Mouse (Mus musculus) limb, embryonic 14.5 days (tissue): ENCODE measurements around the gene Upf1. TPM values are rescaled to one million over a fixed set of nuclear protein-coding genes. Genes with fewer than 3 reads are reported as not detected.

Source experiments
- ATAC-seq: fragments of 200-750 bp; cut with Nextera tagmentation; 2 replicates; pipeline ENCODE4 v1.8.0; 2017; ENCODE audit warnings: low read depth, moderate number of reproducible peaks, moderate TSS enrichment; ENCODE audit not compliant: low FRiP score
- DNase-seq: peaks from one replicate; pipeline ENCODE4 v3.0.0-alpha.2; 2015; ENCODE audit warnings: low spot score
- H3K27ac ChIP-seq: fragments of 300-500 bp; sonication (generic); replicated peaks from 2 replicates; pipeline ENCODE4 v1.5.1; 2014; ENCODE audit warnings: low read depth, mild to moderate bottlenecking, low read length, moderate library complexity, mixed read lengths
- H3K27me3 ChIP-seq: fragments of 300-500 bp; sonication (generic); 2 replicates; pipeline ENCODE4 v1.6.1; 2014; ENCODE audit warnings: low read length, mixed read lengths; ENCODE audit not compliant: control insufficient read depth, insufficient read depth
- H3K36me3 ChIP-seq: fragments of 300-500 bp; sonication (generic); 2 replicates; pipeline ENCODE4 v1.6.1; 2014; ENCODE audit warnings: mild to moderate bottlenecking, low read length, moderate library complexity, mixed read lengths; ENCODE audit not compliant: control insufficient read depth, insufficient read depth
- H3K4me1 ChIP-seq: fragments of 300-500 bp; sonication (generic); 2 replicates; pipeline ENCODE4 v1.6.1; 2014; ENCODE audit warnings: antibody characterized with exemption, low read length, mixed read lengths; ENCODE audit not compliant: control insufficient read depth, insufficient read depth
- H3K4me2 ChIP-seq: fragments of 300-500 bp; sonication (generic); replicated peaks from 2 replicates; pipeline ENCODE4 v1.6.1; 2014; ENCODE audit warnings: low read depth, mild to moderate bottlenecking, low read length, moderate library complexity; ENCODE audit not compliant: severe bottlenecking
- H3K4me3 ChIP-seq: fragments of 300-500 bp; sonication (generic); replicated peaks from 2 replicates; pipeline ENCODE4 v1.5.1; 2014; ENCODE audit warnings: low read length
- H3K9ac ChIP-seq: fragments of 300-500 bp; sonication (generic); 2 replicates; pipeline ENCODE4 v1.6.1; 2014; ENCODE audit warnings: mild to moderate bottlenecking, low read depth, low read length, moderate library complexity; ENCODE audit not compliant: severe bottlenecking
- H3K9me3 ChIP-seq: fragments of 300-500 bp; sonication (generic); 2 replicates; pipeline ENCODE4 v1.6.1; 2016; ENCODE audit warnings: low read length; ENCODE audit not compliant: control insufficient read depth
- POLR2A ChIP-seq: fragments of 200-500 bp; IDR thresholded peaks from 2 replicates; pipeline ENCODE4 v1.8.0; 2012; ENCODE audit warnings: inconsistent platforms, mild to moderate bottlenecking, moderate library complexity, borderline replicate concordance; ENCODE audit not compliant: insufficient read depth, insufficient read length; ENCODE audit errors: extremely low read depth
- WGBS: fragments of 180-500 bp; shearing (Covaris S2); extraction: QIAGEN DNeasy Blood & Tissue Kit; methylation state at CpG from one replicate; pipeline ENCODE4 v1.1.7; 2014; 5-methylcytosine and 5-hydroxymethylcytosine counted together
- polyA plus RNA-seq, 2 experiments: library from polyadenylated mRNA; depleted of rRNA in 1 of 2; stranded (reverse) in 1 of 2; unstranded in 1 of 2; fragments of >200 nt; fragmentation: Nextera tagmentation in 1 of 2; extraction: Ambion mirVana in 1 of 2; gene quantifications; 2 replicates each; pipeline versions ENCODE4 v1.2.1 to v1.2.3; 2012 to 2014

Gene Upf1
- polyA plus RNA-seq (2012; rRNA removed) (39.0 and 47.6 TPM in 2 replicates), polyA plus RNA-seq (2014; fragmentation: Nextera tagmentation; extraction: Ambion mirVana) (22.3 and 25.5 TPM in 2 replicates)

- WGBS = under 1% methylated on average over 40 of the region's 69 CpGs
- Histone ChIP-seq H3K9me3 (no peaks in the 10 kb centered on the region), H3K27me3 (no peaks in the 10 kb centered on the region), H3K4me3 (peak within 1 kb of the TSS; percentile 99), H3K4me2 (peak within 1 kb of the TSS; percentile 95), H3K9ac (peak within 1 kb of the TSS; percentile 93), H3K27ac (peak within 1 kb of the TSS; percentile 83), H3K36me3 (peaks cover 25% of the 10 kb centered on the region), H3K4me1 (peaks cover 27% of the 10 kb centered on the region)
- peak; percentile 92 for ATAC-seq
- peak; percentile 97 for DNase-seq
- TF ChIP-seq POLR2A = peak; percentile 82; the same call in 1 of the 2 replicates
Observed at GRCm38 (mm10) chr8:70353194-70353817, at the start of gene Upf1. Gene Upf1, minus strand, starts transcription at chr8:70353278.

DNA sequence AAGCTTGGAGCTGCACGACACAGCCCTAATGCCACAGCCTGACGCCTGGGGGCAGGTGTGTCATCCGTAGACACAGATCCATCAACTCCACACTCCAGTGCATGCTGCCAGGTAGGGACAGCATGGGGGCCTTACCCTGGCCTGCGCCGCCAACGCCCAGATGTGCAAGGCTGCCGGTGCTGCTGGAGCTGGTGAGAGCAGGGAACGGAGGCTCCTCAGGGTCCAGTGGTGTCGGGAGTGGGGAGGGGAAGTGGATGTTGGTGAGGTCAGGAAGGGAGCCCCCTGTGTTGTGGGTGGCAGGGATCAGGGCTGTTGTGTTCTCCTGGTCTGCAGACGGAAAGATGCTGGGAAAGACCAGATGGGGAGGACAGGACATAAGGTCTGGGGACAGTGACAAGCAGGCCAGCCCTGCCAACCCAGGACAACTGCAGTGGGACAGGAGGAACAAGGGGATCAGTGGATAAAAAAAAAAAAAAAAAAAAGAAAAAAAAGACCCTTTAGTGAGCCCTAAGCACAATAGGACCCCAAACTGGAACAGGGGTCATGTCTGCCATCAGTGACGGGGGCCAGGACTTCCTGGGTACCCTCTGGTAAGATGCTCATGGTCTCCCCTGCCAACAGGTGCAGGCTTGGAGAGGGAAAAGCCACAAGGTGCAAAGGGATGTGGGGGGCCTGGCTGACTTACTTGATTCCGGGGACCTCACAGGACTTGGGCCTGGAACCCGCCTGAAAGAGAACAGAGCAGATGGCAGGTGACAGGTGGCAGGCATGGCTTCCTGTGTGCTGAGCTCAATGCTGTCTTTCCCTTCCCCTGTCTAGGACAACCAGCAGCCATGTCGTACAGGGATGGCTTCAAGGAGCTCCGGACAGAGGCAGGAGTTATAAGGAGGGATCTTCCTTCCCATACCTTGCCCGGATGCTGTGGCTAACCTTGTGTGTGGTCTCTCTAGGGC lies 44.8 kb upstream of the Upf1 start:
- Histone ChIP-seq H3K9me3 (no peaks in the 10 kb centered on the region), H3K4me2 (no peak overlapping the region), H3K4me1 (no peaks in the 10 kb centered on the region), H3K4me3 (no peak overlapping the region), H3K27ac (no peak overlapping the region), H3K36me3 (peaks cover 18% of the 10 kb centered on the region), H3K9ac (no peak overlapping the region), H3K27me3 (no peaks in the 10 kb centered on the region)
- ATAC-seq (no peak), DNase-seq (no peak)
- 83% methylated on average over 16 of the region's 16 CpGs for WGBS
- TF ChIP-seq POLR2A = no peak

- H3K9ac ChIP-seq = no peak overlapping the region; the same call in 1 of the 2 replicates
- no peaks in the 10 kb centered on the region for H3K4me1 ChIP-seq
- 79% methylated on average over 5 of the region's 5 CpGs for WGBS
- H3K27me3 ChIP-seq = no peaks in the 10 kb centered on the region
- no peak for TF ChIP-seq POLR2A
- no peak overlapping the region for H3K27ac ChIP-seq
- ATAC-seq (no peak), DNase-seq (no peak)
- no peak overlapping the region for H3K4me3 ChIP-seq
- H3K36me3 ChIP-seq = peaks cover 21% of the 10 kb centered on the region
- no peak overlapping the region for H3K4me2 ChIP-seq
- H3K9me3 ChIP-seq = no peaks in the 10 kb centered on the region
Observed at GRCm38 (mm10) chr8:70396184-70396583, 43.1 kb upstream of the Upf1 start.

- no peaks in the 10 kb centered on the region for H3K4me1 ChIP-seq
- H3K27ac ChIP-seq = no peak overlapping the region
- no peaks in the 10 kb centered on the region for H3K9me3 ChIP-seq
- WGBS = 88% methylated on average over 5 of the region's 5 CpGs
- DNase-seq = no peak
- no peak overlapping the region for H3K4me3 ChIP-seq
- H3K4me2 ChIP-seq = no peak overlapping the region
- no peak overlapping the region for H3K9ac ChIP-seq
- no peaks in the 10 kb centered on the region for H3K27me3 ChIP-seq
- ATAC-seq = no peak
- no peak for TF ChIP-seq POLR2A
- H3K36me3 ChIP-seq = peaks cover 26% of the 10 kb centered on the region
Observed at GRCm38 (mm10) chr8:70395649-70396048, 42.6 kb upstream of the Upf1 start.

DNA sequence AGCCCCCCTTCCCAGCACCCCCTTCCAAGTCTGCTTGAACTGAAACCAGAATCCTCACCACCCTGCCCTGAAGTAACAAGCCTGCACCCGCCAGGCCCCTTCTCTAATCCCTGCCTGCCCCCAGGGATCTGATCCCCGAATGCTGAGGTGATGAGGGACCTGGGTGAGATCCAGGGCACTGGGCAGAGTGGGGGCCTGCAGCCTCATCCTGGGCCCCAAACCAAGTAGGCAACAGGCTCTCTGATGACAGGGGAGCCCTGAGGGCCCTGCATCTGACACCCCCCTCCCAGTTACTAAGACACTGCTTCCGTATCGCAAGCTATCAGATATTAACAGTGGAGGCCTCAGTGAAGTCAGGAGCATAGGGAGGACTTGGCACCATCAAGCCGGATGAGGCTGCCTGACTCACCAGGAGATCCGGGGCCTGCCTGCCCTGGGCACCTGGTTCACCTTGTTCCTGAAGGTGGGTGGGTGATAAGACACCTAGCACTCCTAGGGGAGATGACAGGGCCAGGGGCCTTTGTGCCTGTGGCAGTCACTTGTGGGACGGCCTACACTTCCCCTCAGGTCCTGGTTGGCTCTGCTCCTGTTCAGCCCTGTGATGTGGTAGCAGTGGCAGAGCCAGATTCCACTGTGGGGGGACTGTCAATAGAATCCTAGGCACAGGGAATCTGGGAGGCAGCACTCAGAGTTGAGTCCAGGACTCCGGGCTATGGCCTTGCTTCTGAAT lies 41.4 kb upstream of the Upf1 start:
- Histone ChIP-seq H3K27me3 (no peaks in the 10 kb centered on the region), H3K4me3 (no peak overlapping the region), H3K4me2 (no peak overlapping the region), H3K9ac (no peak overlapping the region), H3K36me3 (peaks cover 26% of the 10 kb centered on the region), H3K4me1 (no peaks in the 10 kb centered on the region), H3K27ac (no peak overlapping the region), H3K9me3 (no peaks in the 10 kb centered on the region)
- TF ChIP-seq POLR2A = no peak
- DNase-seq (no peak), ATAC-seq (no peak)
- 76% methylated on average over 8 of the region's 8 CpGs for WGBS
